Mouse (Mus musculus) left cerebral cortex, adult 6 months (tissue): ENCODE data around the gene Intu. TPM values are rescaled to one million over a fixed set of nuclear protein-coding genes. Genes with fewer than 3 reads are reported as not detected.

ENCODE experiments used
- long read RNA-seq, 2 experiments: library from polyadenylated mRNA; unstranded; transcript quantifications; one replicate each; pipeline ENCODE4 v2.0.0; 2019 to 2020
- polyA plus RNA-seq: library from polyadenylated mRNA; unstranded; fragments of <200 nt; fragmentation: Nextera tagmentation; gene quantifications from 2 replicates; pipeline ENCODE4 v1.2.3, GENCODE M21; 2021

Gene Intu
- polyA plus RNA-seq: 2.0 and 2.3 TPM in 2 replicates
- long read RNA-seq, experiment 1, full-length matches to known transcripts: 4 of 11 reads
- long read RNA-seq, experiment 1, partial matches to known transcripts: 2 of 11 reads
- long read RNA-seq, experiment 1, other reads (novel, unspliced or antisense): 5 of 11 reads
- long read RNA-seq, experiment 2, partial matches to known transcripts: 3 of 4 reads
- long read RNA-seq, experiment 2, other reads (novel, unspliced or antisense): 1 of 4 reads

GRCm38 (mm10) chr3:40531286-40532141 is at the start of gene Intu:
Gene Intu (plus strand): TSS chr3:40531286.

GRCm38 (mm10) chr3:40708655-40709054 is 177.6 kb downstream of the Intu start, which contains the start of gene Slc25a31:
Gene Slc25a31 (plus strand): TSS chr3:40708855.

GRCm38 (mm10) chr3:40744024-40744835 is 213.1 kb downstream of the Intu start, which contains the start of gene Hspa4l:
Gene Hspa4l (plus strand): TSS chr3:40744495.

Other genes starting within 250 kb of the Intu start
- gene Slc25a31, start 177.6 kb downstream of the Intu start, polyA plus RNA-seq: 0.10 TPM in 1 of 2 replicates, not detected in the other
- 58.4 and 69.2 TPM in 2 replicates for gene Hspa4l, start 213.2 kb downstream of the Intu start, polyA plus RNA-seq